Mouse (Mus musculus) naive thymus-derived CD4-positive, alpha-beta T cell, adult 2 months (primary cell): ENCODE data around the gene Phrf1.

Source experiments
- DNase-seq: peaks from one replicate; pipeline ENCODE4 v3.0.0-alpha.2; 2011; ENCODE audit warnings: low read depth

Phrf1 gene

GRCm38 (mm10) chr7:141256159-141256558 lies 27.6 kb downstream of the Phrf1 start:
- no peak for DNase-seq

- DNase-seq = no peak
These were observed 32.9 kb downstream of the Phrf1 start for GRCm38 (mm10) chr7:141261480-141261879.

- no peak for DNase-seq
These were observed 35.1 kb downstream of the Phrf1 start for GRCm38 (mm10) chr7:141263640-141264039.

GRCm38 (mm10) chr7:141264041-141264700 lies 35.6 kb downstream of the Phrf1 start:
- DNase-seq = peak; percentile 23

- peak; percentile 79 for DNase-seq
These were observed 36.3 kb downstream of the Phrf1 start for GRCm38 (mm10) chr7:141264761-141265410.

- DNase-seq = no peak
These were observed 36.8 kb downstream of the Phrf1 start for GRCm38 (mm10) chr7:141265411-141265738.

GRCm38 (mm10) chr7:141265739-141266561 lies 37.4 kb downstream of the Phrf1 start, which contains the start of gene Irf7:
TSS of gene Irf7 (minus strand) at chr7:141266481.
- DNase-seq = peak; percentile 94

- peak; percentile 57 for DNase-seq
These were observed 40.1 kb downstream of the Phrf1 start for GRCm38 (mm10) chr7:141268466-141269272.

GRCm38 (mm10) chr7:141269273-141269545 lies 40.6 kb downstream of the Phrf1 start:
- DNase-seq = no peak

GRCm38 (mm10) chr7:141270631-141271030 lies 42.0 kb downstream of the Phrf1 start:
- DNase-seq = no peak

- DNase-seq = no peak
These were observed 46.8 kb downstream of the Phrf1 start for GRCm38 (mm10) chr7:141275356-141275755.

- no peak for DNase-seq
These were observed 48.0 kb downstream of the Phrf1 start, which contains the start of gene Cdhr5 for GRCm38 (mm10) chr7:141276546-141276945. TSS of gene Cdhr5 (minus strand) at chr7:141276786.

- DNase-seq = no peak
These were observed 49.4 kb downstream of the Phrf1 start for GRCm38 (mm10) chr7:141277701-141278678.

GRCm38 (mm10) chr7:141278766-141279590 lies 50.4 kb downstream of the Phrf1 start, which contains the start of gene Sct:
TSS of gene Sct (minus strand) at chr7:141279133.
- DNase-seq = peak; percentile 57

- DNase-seq = no peak
These were observed 52.9 kb downstream of the Phrf1 start for GRCm38 (mm10) chr7:141281442-141281841.

GRCm38 (mm10) chr7:141282756-141283155 lies 54.2 kb downstream of the Phrf1 start:
- DNase-seq = no peak

GRCm38 (mm10) chr7:141288042-141288441 lies 59.5 kb downstream of the Phrf1 start:
- DNase-seq = no peak

- no peak for DNase-seq
These were observed 63.5 kb downstream of the Phrf1 start, which contains the start of gene Drd4 for GRCm38 (mm10) chr7:141291921-141292582. TSS of gene Drd4 (plus strand) at chr7:141292006.
